ENCODE assay signal across 8 mouse cellular contexts in the genomic region with DNA sequence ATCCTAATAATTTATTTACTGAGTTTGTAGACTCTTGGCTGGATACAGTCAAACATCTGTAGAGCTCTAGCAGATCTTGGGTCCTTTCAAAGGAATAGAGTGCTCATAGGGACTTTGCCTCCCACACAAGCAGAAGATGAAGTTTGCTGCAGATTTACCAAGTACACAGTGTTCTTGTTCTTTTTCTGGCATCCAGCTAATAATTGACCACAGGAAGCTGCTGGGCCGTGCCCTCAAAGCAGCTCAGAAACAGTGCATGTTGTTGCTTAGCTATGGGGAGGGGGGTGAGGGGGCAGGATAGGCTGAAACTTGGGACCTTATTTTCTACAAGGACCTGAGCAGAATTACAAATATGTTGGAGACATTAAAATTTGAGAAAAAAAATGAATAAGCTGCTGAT.
DNase-seq lines count a peak whose midpoint lies in the region.

No protein-coding gene starts in this region.

- intact Hi-C loops in left cerebral cortex, postnatal 10 days (cut with DNase I), result no loop called here

- DNase-seq in gastrocnemius, postnatal 25 days, result peak; percentile 54
- DNase-seq in gastrocnemius, postnatal 4 days (ENCODE audit: low spot score in 2 of 2), result no peak
- peak; percentile 12 to 16 for DNase-seq in lung, adult 18-20 months
- DNase-seq in lung, postnatal 14 days, result no peak
- DNase-seq in kidney, adult 11 months, result peak; percentile 61
- peak; percentile 18 for DNase-seq in lung, postnatal 10 days
- no peak for DNase-seq in retina, postnatal 1 day
- DNase-seq in left cerebral cortex, postnatal 10 days (ENCODE audit: extremely low spot score in 1 of 2, low spot score in 2 of 2), result no peak

Comparison
In these comparisons a context has a peak if more than half of its experiments do, and no peak if none do; other contexts are left out.
1. DNase-seq: peak in gastrocnemius, postnatal 25 days (single experiment), lung, adult 18-20 months (2 of 2), kidney, adult 11 months (single experiment) and lung, postnatal 10 days (single experiment); none in gastrocnemius, postnatal 4 days (0 of 2), lung, postnatal 14 days (single experiment), retina, postnatal 1 day (single experiment) and left cerebral cortex, postnatal 10 days (0 of 2).